Mouse (Mus musculus) lung, postnatal 0 days (tissue): ENCODE data around the gene Gys1. TPM values are rescaled to one million over a fixed set of nuclear protein-coding genes. Genes with fewer than 3 reads are reported as not detected.

Experiments
- ATAC-seq: fragments of 200-750 bp; cut with Nextera tagmentation; 2 replicates; pipeline ENCODE4 v1.8.0; 2017; ENCODE audit warnings: moderate library complexity
- DNase-seq: peaks from one replicate; pipeline ENCODE4 v3.0.0-alpha.2; 2016; ENCODE audit warnings: low spot score
- H3K27ac ChIP-seq: fragments of 300-500 bp; sonication (generic); 2 replicates; pipeline ENCODE4 v1.5.1; 2014; ENCODE audit warnings: antibody characterized with exemption, mild to moderate bottlenecking, low read length, mixed read lengths
- H3K27me3 ChIP-seq: fragments of 300-500 bp; sonication (generic); replicated peaks from 2 replicates; pipeline ENCODE4 v1.6.1; 2014; ENCODE audit warnings: low read length, mixed read lengths; ENCODE audit not compliant: insufficient read depth
- H3K36me3 ChIP-seq: fragments of 300-500 bp; sonication (generic); 2 replicates; pipeline ENCODE4 v1.6.1; 2014; ENCODE audit warnings: low read length, mixed read lengths; ENCODE audit not compliant: insufficient read depth
- H3K4me1 ChIP-seq: fragments of 300-500 bp; sonication (generic); 2 replicates; pipeline ENCODE4 v1.6.1; 2014; ENCODE audit warnings: antibody characterized with exemption, low read depth, low read length, mixed read lengths; ENCODE audit not compliant: insufficient read depth
- H3K4me2 ChIP-seq: fragments of 300-500 bp; sonication (generic); replicated peaks from 2 replicates; pipeline ENCODE4 v1.6.1; 2014; ENCODE audit warnings: low read depth, mild to moderate bottlenecking, low read length, moderate library complexity, mixed read lengths
- H3K4me3 ChIP-seq: fragments of 300-500 bp; sonication (generic); 2 replicates; pipeline ENCODE4 v1.5.1; 2014; ENCODE audit warnings: low read depth, low read length
- H3K9ac ChIP-seq: fragments of 300-500 bp; sonication (generic); replicated peaks from 2 replicates; pipeline ENCODE4 v1.6.1; 2014; ENCODE audit warnings: low read depth, mild to moderate bottlenecking
- H3K9me3 ChIP-seq: fragments of 300-500 bp; sonication (generic); 2 replicates; pipeline ENCODE4 v1.6.1; 2016; ENCODE audit warnings: low read length, mixed read lengths
- CTCF ChIP-seq: IDR thresholded peaks from 2 replicates; pipeline ENCODE4 v1.5.1; 2016; ENCODE audit warnings: antibody characterized with exemption, mild to moderate bottlenecking
- EP300 ChIP-seq: IDR thresholded peaks from 2 replicates; pipeline ENCODE4 v1.6.1; 2016; ENCODE audit warnings: antibody characterized with exemption, mild to moderate bottlenecking, control low read depth
- WGBS: fragments of 180-500 bp; shearing (Covaris S2); extraction: QIAGEN DNeasy Blood & Tissue Kit; methylation state at CpG from one replicate; pipeline ENCODE4 v1.1.7; 2014; 5-methylcytosine and 5-hydroxymethylcytosine counted together
- polyA plus RNA-seq: library from polyadenylated mRNA; unstranded; fragments of >200 nt; fragmentation: Nextera tagmentation; extraction: Ambion mirVana; gene quantifications from 2 replicates; pipeline ENCODE4 v1.2.1, GENCODE M21; 2015

Gene Gys1
- polyA plus RNA-seq, 1 experiment from 2014 or later, result 19.2 TPM

- TF ChIP-seq EP300 (no peak), CTCF (peak; percentile 60)
- H3K4me1 ChIP-seq, result peaks cover 26% of the 10 kb centered on the region; the same call in 1 of the 2 replicates
- H3K4me2 ChIP-seq, result peak within 1 kb of the TSS; percentile 30; the same call in 1 of the 2 replicates
- DNase-seq (peak; percentile 65), ATAC-seq (no peak)
- no peak within 1 kb of the TSS for H3K9ac ChIP-seq
- no peaks in the 10 kb centered on the region for H3K27me3 ChIP-seq
- WGBS, result 29% methylated on average over 19 of the region's 19 CpGs
- H3K36me3 ChIP-seq, result no peaks in the 10 kb centered on the region
- H3K9me3 ChIP-seq, result no peaks in the 10 kb centered on the region
- H3K27ac ChIP-seq, result no peak within 1 kb of the TSS
- no peak within 1 kb of the TSS for H3K4me3 ChIP-seq
These were observed 3.1 kb downstream of the Gys1 start, which contains the start of gene Ruvbl2 for GRCm38 (mm10) chr7:45437521-45438276. Ruvbl2 (minus strand) TSS chr7:45438096.

GRCm38 (mm10) chr7:45443526-45444420 is 9.1 kb downstream of the Gys1 start:
- Histone ChIP-seq H3K9me3 (no peaks in the 10 kb centered on the region), H3K36me3 (peaks cover 18% of the 10 kb centered on the region; the same call in 1 of the 2 replicates), H3K4me2 (no peak overlapping the region), H3K9ac (no peak overlapping the region), H3K27me3 (no peaks in the 10 kb centered on the region), H3K4me3 (no peak overlapping the region), H3K4me1 (no peaks in the 10 kb centered on the region), H3K27ac (no peak overlapping the region)
- TF ChIP-seq CTCF, result no peak
- TF ChIP-seq EP300, result no peak
- WGBS, result 68% methylated on average over 22 of the region's 22 CpGs
- ATAC-seq (no peak), DNase-seq (no peak)

GRCm38 (mm10) chr7:45446589-45446988 is 11.9 kb downstream of the Gys1 start:
- Histone ChIP-seq H3K9me3 (no peaks in the 10 kb centered on the region), H3K4me2 (no peak overlapping the region), H3K27ac (no peak overlapping the region), H3K27me3 (no peaks in the 10 kb centered on the region), H3K9ac (no peak overlapping the region), H3K4me1 (no peaks in the 10 kb centered on the region), H3K4me3 (no peak overlapping the region), H3K36me3 (peaks cover 25% of the 10 kb centered on the region; the same call in 1 of the 2 replicates)
- TF ChIP-seq EP300 (no peak), CTCF (no peak)
- ATAC-seq (no peak), DNase-seq (no peak)

- TF ChIP-seq CTCF, result peak; percentile 68
- TF ChIP-seq EP300, result no peak
- H3K36me3 ChIP-seq, result peaks cover 28% of the 10 kb centered on the region; the same call in 1 of the 2 replicates
- H3K27me3 ChIP-seq, result no peaks in the 10 kb centered on the region
- H3K9ac ChIP-seq, result no peak overlapping the region
- no peak overlapping the region for H3K4me2 ChIP-seq
- WGBS, result 40% methylated on average over 11 of the region's 11 CpGs
- no peak overlapping the region for H3K4me3 ChIP-seq
- peak; percentile 74 for DNase-seq
- no peaks in the 10 kb centered on the region for H3K4me1 ChIP-seq
- no peaks in the 10 kb centered on the region for H3K9me3 ChIP-seq
- peak; percentile 57 for ATAC-seq
- H3K27ac ChIP-seq, result no peak overlapping the region
These were observed 12.8 kb downstream of the Gys1 start for GRCm38 (mm10) chr7:45447325-45447990.

- ATAC-seq, result no peak
- Histone ChIP-seq H3K9ac (no peak overlapping the region), H3K4me2 (no peak overlapping the region), H3K27ac (no peak overlapping the region), H3K4me1 (no peaks in the 10 kb centered on the region), H3K36me3 (peaks cover 28% of the 10 kb centered on the region; the same call in 1 of the 2 replicates), H3K9me3 (no peaks in the 10 kb centered on the region), H3K4me3 (no peak overlapping the region), H3K27me3 (no peaks in the 10 kb centered on the region)
- no peak for DNase-seq
- TF ChIP-seq EP300 (no peak), CTCF (no peak)
- 86% methylated on average over 1 of the region's 1 CpGs for WGBS
These were observed 15.3 kb downstream of the Gys1 start for GRCm38 (mm10) chr7:45449974-45450373.
